Mouse (Mus musculus) retina, postnatal 7 days (tissue): ENCODE results near the gene Satb1.
A peak's percentile ranks its signal among the peaks of the same experiment; 100 is the strongest.

Experiments
- DNase-seq: peaks from one replicate; pipeline ENCODE4 v3.0.0-alpha.2; 2012; ENCODE audit warnings: low read depth, low spot score

The Satb1 gene

DNA sequence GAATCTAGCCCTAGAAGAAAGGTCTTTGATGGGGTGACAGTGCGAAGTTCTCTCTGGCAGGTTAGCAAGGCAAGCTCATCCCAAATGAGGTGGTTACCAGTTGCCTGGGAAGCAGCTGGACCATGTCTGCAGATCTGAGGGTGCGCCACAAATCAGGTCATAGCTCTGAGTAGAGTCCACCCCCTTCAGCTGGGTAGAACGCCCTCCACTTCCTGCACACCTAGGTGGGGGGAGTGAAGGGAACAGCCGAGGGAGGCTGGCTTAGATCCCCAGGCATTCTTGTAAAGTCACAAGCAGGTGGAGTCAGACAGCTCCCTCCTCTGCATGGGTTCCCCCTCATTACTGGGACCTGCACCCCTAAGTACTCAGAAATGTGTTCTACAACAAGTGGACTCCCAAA, 6.6 kb downstream of the Satb1 start:
- no peak for DNase-seq

- DNase-seq: no peak
Observed at GRCm38 (mm10) chr17:51814301-51814700, 18.8 kb downstream of the Satb1 start.

DNA sequence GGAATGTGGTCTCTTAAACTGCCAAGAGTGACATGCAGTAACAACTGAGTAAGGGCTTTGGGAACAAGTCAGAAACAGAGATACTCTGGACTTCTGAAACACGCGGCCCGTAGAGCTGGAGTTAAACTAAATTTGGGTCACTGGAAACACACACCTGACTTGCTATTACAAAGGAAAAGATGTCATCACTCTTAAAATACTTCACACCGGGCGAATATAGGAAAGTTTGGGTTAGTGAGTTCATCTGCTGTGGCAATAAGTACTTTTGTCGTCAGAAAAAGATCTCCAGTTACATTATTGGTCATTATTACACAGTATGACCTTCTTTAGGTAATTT, 19.3 kb downstream of the Satb1 start:
- DNase-seq: no peak

- peak; percentile 74 for DNase-seq
Observed at GRCm38 (mm10) chr17:51812942-51813783, 19.9 kb downstream of the Satb1 start.

DNA sequence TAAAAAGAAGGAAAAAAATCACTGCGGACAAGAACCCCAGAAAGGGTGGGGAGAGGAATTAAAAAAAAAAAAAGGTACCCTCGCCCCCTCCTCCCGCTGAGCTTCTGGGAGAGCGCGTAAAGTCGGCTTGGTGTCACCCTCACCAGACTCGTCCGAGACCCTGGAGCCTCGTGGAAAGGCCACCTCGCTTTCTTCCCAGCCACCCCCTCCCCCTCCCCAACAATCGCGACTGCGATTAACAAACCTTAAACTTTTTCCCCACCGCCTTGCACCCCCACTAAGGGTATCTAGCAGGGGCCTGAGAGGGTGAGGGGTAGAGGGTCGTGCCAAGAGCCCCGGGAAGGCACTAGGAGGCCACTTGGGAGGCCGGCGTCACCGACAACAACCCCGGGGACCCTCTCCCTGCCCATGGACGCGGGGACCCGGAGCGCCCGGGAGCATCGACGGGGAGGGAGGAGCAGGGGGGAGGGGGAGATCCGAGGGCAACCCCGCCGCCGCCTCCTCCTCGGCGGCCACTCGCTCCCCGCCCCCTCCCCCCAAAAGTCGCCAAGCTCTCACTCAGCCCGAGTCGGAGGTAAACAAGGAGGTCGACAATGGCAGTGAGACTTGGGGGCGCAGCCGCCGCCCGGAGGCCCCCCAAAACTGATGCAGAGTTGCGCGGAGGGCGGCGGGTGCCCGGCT, 20.7 kb downstream of the Satb1 start:
- DNase-seq: peak; percentile 28

GRCm38 (mm10) chr17:51811911-51812260, 21.2 kb downstream of the Satb1 start:
- DNase-seq: no peak

DNA sequence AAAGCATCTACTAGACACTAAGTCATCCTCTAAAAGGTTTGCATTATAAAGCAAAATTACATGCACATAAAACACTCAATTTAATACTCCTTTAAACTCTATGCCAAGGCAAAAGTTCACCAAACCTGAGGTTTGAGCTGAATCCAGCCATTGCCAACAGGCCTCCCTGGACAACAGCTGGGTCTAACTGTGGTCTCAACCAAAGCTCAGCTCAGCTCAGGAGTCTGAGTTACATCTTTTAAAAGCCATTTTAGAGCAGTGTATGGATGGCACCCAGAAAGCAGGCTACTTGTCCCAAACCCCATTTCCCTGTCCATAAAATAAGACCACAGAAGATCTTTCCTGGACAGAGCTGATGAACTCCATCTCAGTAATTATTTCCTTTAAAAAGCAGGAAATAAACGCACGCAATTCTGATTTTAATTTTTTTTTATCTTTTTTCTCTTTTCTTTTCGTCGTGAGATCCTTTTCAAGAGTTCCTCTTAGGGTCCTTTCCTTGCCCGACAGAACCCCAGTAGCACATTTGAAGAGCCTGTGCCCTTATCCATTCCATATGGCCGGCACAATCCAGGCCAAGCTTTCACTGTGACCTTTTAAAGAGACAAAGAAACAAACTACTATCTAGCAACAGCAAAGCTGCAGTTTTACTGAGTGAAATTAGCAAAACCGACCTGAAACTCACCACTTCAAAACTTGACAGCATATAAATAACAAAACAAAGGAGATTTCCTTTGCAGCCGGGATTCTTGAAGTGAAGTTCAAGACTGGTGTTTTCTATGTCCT, 21.8 kb downstream of the Satb1 start:
- peak; percentile 16 for DNase-seq

GRCm38 (mm10) chr17:51807429-51807828, 25.7 kb downstream of the Satb1 start:
- DNase-seq: no peak

DNA sequence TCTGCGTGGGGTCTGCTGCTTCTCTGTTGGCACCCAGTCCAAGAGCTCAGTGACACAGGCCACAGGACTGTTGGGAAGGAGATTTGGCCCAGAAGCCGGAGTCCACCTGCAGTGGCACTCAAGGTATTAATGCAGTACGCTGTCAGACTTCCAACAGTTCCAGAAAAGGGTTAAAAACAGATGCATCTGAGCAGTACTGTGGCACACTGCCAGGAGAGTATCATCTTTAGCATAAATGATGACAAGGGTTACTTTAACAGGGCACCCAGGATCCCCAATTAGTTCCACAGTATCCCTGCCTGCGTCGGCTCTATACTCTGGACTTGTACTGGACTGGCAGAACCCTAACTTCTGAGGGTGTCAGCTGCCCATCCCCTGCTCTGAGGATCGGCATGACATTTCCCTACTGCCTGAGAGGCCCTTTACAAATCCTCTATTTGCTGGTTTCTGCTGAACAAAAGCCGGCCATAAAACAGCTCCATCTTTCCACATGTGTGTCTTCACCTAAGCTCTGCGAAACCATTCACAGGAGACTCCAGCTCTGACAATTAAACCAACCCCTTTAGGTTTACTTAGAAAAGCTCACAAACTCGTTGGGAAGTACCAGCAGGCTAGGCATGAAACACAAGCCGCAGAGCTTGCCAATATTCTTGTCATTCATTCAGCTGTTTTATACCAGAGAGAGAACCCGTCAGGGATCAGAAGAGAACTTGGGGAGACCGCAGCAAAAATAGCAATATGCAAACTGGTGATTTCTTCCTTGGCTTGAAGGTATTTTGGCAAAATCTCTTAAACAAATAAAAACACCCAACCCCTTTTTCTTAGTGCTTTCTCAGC, 26.7 kb downstream of the Satb1 start:
- DNase-seq: no peak

- no peak for DNase-seq
Observed at GRCm38 (mm10) chr17:51800208-51800607, 32.9 kb downstream of the Satb1 start.

- no peak for DNase-seq
Observed at GRCm38 (mm10) chr17:51796459-51796858, 36.6 kb downstream of the Satb1 start.

DNA sequence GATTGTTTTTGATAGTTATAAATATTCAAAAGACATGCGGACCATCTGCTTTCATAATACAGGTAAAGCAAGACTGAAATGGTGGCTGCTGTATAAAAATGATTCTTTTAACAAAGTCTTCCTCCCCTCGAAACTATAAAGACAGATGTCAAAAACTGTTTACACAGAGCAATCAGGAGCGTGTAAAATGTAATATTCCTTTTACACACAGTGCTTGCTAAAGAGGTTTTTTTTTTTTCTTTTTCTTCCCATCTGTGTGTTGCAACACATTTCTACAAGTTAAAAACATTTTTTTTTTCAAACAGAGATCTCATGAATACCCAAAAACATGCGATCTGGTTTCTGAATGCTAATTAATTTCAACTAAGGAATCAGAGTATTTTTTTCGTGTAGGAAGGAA, 41.9 kb downstream of the Satb1 start:
- DNase-seq: no peak

DNA sequence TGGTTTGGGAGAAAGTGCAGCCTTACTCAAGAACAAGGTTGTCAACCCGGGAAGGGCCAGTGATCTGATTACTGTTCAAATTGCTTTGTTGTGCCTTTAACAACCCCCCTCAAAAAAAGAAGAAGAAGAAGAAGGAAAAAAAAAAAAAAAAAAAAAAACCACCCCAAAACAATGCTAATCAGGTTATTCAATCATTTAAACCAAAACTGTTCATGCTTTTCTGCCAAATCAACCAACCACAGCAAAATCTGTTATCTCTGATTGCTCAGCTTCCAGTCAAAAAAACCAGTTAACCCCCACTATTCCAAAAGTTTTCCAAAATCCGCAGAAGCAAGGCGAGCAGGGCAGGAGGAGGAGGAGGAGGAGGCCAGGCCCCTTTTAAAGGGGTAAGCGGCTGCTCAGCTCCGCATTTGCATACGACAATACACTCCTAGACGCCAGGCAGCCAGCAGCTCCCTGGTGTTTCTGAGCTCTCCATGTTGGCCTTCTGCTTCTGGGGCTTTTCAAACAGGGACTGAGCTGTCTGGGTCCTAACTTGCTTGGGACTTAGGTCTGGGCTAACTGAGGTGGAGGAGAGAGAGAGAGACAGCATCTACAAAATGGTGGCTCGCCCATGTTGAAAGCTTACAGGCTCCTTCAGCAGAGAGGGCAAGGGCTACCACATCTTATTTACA, 42.6 kb downstream of the Satb1 start:
- DNase-seq: no peak

DNA sequence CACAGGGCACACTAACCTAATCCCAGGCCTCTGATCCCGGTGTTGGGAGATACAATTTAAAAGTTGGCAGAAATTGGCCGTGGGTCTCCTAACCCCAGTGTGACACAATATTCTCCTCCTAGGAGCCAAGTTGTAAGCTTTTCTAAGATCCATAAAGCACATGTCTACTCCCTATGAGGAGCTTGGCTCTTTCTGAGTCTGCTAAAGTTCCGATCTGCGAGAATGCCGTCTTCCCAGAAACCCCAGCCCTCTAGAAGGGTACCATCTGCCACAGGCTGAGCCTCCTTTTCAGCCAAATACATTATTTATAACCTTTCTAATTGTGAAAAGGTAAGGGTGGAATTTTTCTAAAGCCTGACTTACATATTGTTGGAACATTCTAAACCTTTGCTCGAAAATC, 43.3 kb downstream of the Satb1 start:
- no peak for DNase-seq

DNA sequence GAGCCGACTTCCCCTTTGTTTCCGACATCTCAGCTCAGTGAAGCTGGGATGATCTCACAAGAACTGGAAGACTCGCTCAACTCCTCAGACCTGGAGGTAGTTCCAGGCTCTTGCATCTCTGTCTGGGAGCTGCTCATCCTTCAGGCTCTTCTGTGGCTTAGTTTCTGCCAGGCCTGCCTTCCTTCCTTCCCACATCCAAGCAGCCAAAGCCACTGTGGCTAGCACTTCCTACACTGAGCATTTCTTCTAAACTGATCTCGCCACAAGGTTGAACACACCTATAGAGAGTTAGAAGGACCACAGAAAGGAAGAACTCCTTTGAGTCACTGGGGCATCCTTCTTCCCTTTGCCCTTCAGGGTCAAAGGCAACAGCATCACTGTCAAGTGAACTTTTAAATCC, 44.0 kb downstream of the Satb1 start:
- DNase-seq: no peak

- no peak for DNase-seq
Observed at GRCm38 (mm10) chr17:51787955-51788354, 45.1 kb downstream of the Satb1 start.

GRCm38 (mm10) chr17:51786050-51786449, 47.0 kb downstream of the Satb1 start:
- DNase-seq: no peak

DNA sequence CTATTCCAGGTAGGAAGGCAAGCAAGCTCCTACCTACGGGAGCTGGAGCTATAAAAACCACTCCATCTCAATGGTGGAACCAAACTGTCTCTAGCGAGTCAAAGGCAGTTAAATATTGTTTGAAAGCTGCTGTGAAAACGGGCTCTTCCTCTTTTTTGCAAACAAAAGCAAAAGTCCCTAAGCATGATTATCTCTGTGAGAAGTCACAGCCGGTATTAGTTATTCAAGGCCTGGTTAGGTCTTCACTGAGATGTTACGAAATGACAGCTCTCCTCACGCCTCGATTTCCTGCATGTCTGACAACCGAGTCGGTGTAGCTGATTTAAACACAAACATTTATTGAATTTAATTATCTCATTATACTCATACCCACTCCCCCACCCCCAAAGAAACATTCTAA, 48.2 kb downstream of the Satb1 start:
- DNase-seq: no peak

GRCm38 (mm10) chr17:51783591-51784279, 49.4 kb downstream of the Satb1 start:
- DNase-seq: no peak

DNA sequence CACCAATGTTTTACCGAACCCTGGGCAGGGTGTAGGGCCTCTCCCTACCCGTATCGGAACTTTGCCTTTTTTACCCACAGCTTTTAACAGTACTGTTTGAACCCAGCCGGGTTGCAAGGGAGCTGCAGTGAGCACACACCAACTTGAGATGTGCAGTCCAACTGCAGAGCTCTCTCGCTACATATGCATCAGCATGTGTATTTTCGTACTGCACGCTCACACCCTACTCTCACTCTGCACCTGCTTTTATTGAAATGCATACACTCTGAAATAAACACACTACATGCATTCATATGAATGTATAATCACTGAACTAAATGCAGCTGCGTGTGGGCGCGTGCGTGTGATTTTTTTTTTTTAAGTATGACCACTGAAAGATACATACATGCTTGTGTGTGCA, 53.1 kb downstream of the Satb1 start:
- DNase-seq: no peak

DNA sequence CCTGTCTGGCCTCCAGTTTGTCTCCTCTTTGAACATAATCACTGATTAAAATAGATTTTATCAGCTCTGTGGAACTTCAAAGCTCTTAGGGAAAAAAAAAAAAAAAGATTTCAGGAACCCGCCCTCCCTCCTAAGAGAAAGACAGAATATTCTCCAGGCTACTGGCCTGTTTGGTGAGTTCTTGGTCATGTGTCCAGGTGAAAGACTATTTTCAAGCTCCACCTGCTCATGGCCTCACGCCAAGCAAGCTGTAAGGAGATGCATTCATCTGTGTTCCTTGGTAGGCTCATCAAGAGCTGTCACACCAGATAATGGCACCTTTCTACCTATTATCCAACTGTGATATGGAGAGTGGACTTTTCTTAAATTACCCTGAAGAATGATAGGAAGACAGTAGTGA, 54.1 kb downstream of the Satb1 start:
- DNase-seq: no peak
